Mouse (Mus musculus): ENCODE data around the gene Myo1e. TPM values are rescaled to one million over a fixed set of nuclear protein-coding genes. Genes with fewer than 3 reads are reported as not detected.
A peak's percentile ranks its signal among the peaks of the same experiment; 100 is the strongest.
"Not testable (repeated sequence)": the region's sequence is repeated elsewhere in the genome, so short reads cannot be mapped to it uniquely, and the experiment has no call there.

Gene Myo1e
- polyA plus RNA-seq, 1 experiment from 2014 or later, result 12.2 TPM

DNA sequence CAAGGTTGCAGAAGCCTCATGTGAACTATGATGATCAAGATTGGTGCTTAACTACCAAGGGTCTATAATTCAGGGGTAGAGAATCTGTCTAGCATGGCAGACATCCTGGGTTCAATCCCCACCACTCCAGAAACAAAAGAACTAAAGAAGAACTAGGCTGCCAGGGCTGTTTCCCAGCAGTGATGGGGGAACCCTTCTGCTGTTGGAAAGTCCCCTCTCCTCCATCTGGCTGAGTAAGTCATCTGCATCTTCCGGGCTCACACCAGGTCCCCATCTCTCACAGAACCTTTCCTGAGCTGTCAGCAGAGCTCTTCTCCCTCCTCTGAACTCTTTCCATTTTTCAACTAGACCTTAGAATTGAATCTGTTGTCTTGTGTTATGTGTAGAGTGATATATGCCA, 45.9 kb downstream of the Myo1e start:
- Histone ChIP-seq H3K9ac (ENCODE audit: low read length) (no peak overlapping the region), H3K4me1 (ENCODE audit: control insufficient read depth, insufficient read depth, low read length) (peaks cover 15% of the 10 kb centered on the region), H3K9me3 (replicated peaks; ENCODE audit: control insufficient read depth, low read length) (no peaks in the 10 kb centered on the region), H3K4me3 (ENCODE audit: low read length) (no peak overlapping the region), H3K27ac (ENCODE audit: low read length) (no peak overlapping the region), H3K4me2 (ENCODE audit: low read depth, low read length) (no peak overlapping the region), H3K36me3 (ENCODE audit: control insufficient read depth, insufficient read depth) (no peaks in the 10 kb centered on the region), H3K27me3 (ENCODE audit: control insufficient read depth, insufficient read depth, low read length) (no peaks in the 10 kb centered on the region)
- no peak for ATAC-seq (replicated peaks; ENCODE audit: extremely low read depth, insufficient read depth, low FRiP score)
- WGBS, result 48% methylated on average over 1 of the region's 1 CpGs

DNA sequence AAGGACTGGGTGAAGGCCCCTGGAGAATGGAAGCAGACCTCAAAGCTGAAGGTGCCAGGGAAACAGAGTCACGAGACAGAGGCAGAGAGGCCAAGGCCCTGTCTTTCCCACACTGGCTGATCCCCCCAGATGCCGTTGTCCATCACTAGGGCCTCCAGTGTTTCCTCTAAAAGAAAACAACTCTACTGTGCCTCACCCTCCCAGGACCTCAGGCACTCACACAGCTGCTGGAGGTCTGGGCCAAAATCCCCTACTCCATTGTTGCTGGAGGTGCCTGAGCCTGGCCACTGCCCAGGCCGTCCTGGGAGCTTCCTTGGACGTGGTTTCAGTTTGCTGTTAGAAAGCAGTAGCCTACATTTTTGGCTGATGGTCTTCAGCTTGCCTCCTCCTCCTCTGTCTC, 47.9 kb downstream of the Myo1e start:
- H3K9me3 ChIP-seq (replicated peaks; ENCODE audit: control insufficient read depth, low read length), result no peaks in the 10 kb centered on the region
- H3K9ac ChIP-seq (ENCODE audit: low read length), result no peak overlapping the region
- no peak for ATAC-seq (replicated peaks; ENCODE audit: extremely low read depth, insufficient read depth, low FRiP score)
- H3K27ac ChIP-seq (ENCODE audit: low read length), result no peak overlapping the region
- no peak overlapping the region for H3K4me3 ChIP-seq (ENCODE audit: low read length)
- 84% methylated on average over 4 of the region's 4 CpGs for WGBS
- H3K4me1 ChIP-seq (ENCODE audit: control insufficient read depth, insufficient read depth, low read length), result peaks cover 25% of the 10 kb centered on the region
- H3K36me3 ChIP-seq (ENCODE audit: control insufficient read depth, insufficient read depth), result no peaks in the 10 kb centered on the region
- H3K4me2 ChIP-seq (ENCODE audit: low read depth, low read length), result no peak overlapping the region
- H3K27me3 ChIP-seq (ENCODE audit: control insufficient read depth, insufficient read depth, low read length), result no peaks in the 10 kb centered on the region

DNA sequence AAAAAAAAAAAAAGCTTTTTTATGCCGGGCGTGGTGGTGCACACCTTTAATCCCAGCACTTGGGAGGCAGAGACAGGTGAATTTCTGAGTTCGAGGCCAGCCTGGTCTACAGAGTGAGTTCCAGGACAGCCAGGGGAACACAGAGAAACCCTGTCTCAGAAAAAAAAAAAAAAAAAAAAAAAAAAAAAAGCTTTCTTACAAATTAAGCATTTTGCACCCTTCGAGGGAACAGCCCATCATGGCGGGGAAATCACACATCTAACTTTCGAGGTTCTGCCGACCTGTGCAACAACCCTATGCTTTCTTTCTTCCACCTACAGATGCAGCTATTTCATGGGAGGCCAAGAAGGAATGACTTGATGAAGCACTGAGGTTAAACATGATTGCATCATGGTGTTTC, 48.9 kb downstream of the Myo1e start:
- H3K27me3 ChIP-seq (ENCODE audit: control insufficient read depth, insufficient read depth, low read length); ATAC-seq (replicated peaks; ENCODE audit: extremely low read depth, insufficient read depth, low FRiP score); H3K4me3 ChIP-seq (ENCODE audit: low read length); H3K4me2 ChIP-seq (ENCODE audit: low read depth, low read length); H3K9ac ChIP-seq (ENCODE audit: low read length); H3K36me3 ChIP-seq (ENCODE audit: control insufficient read depth, insufficient read depth); H3K27ac ChIP-seq (ENCODE audit: low read length); H3K9me3 ChIP-seq (replicated peaks; ENCODE audit: control insufficient read depth, low read length): not testable (repeated sequence)
- H3K4me1 ChIP-seq (ENCODE audit: control insufficient read depth, insufficient read depth, low read length), result peaks cover 19% of the 10 kb centered on the region
- 94% methylated on average over 7 of the region's 7 CpGs for WGBS

DNA sequence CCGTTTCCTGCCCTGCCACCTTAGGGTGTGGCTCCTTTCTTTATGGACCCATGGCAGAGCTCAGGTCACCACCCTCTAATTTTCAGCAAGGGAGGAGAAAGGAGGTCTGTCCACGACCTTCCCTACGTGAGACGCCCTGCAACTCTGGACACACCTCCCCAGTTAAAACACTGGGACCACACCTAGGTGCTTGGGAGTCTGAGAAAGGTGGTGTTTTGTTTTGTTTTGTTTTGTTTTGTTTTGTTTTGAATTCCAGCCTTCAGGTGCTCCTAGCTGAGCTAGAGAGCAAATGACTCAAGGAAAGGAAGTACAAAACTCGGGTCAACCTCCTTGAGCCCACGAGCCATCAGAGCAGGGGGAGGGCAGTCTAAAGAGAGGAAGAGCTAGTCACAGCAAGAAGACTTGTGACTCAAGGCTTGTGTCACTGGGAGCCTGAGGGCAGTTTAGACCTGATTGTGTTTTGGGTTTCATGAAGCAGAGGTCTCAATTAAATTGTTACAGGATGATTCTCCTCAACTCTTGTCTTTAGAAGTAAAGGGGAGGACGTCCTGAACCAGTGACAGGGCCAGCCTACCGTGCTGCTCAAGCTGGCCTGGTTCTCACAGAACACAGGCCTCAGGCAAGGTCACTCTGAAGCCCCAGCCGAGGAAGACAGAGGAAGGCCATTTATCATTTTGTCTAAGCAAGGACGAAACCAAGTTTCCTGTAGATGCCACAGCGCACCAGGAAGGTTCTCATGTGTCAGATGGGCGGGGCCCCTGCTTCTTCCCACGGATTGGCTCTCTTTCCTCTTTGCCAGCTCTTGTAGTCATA, 50.3 kb downstream of the Myo1e start:
- peaks cover 28% of the 10 kb centered on the region for H3K4me1 ChIP-seq (ENCODE audit: control insufficient read depth, insufficient read depth, low read length)
- H3K9ac ChIP-seq (ENCODE audit: low read length), result no peak overlapping the region; the same call in 1 of the 2 replicates
- no peak overlapping the region for H3K27ac ChIP-seq (ENCODE audit: low read length)
- H3K4me3 ChIP-seq (ENCODE audit: low read length), result no peak overlapping the region
- no peaks in the 10 kb centered on the region for H3K9me3 ChIP-seq (replicated peaks; ENCODE audit: control insufficient read depth, low read length)
- no peaks in the 10 kb centered on the region for H3K27me3 ChIP-seq (ENCODE audit: control insufficient read depth, insufficient read depth, low read length)
- no peak overlapping the region for H3K4me2 ChIP-seq (ENCODE audit: low read depth, low read length)
- H3K36me3 ChIP-seq (ENCODE audit: control insufficient read depth, insufficient read depth), result no peaks in the 10 kb centered on the region
- WGBS, result 47% methylated on average over 13 of the region's 13 CpGs
- no peak for ATAC-seq (replicated peaks; ENCODE audit: extremely low read depth, insufficient read depth, low FRiP score)

GRCm38 (mm10) chr9:70260324-70260841, 53.2 kb downstream of the Myo1e start:
- no peak overlapping the region for H3K4me2 ChIP-seq (ENCODE audit: low read depth, low read length)
- peaks cover 41% of the 10 kb centered on the region for H3K4me1 ChIP-seq (ENCODE audit: control insufficient read depth, insufficient read depth, low read length)
- H3K36me3 ChIP-seq (ENCODE audit: control insufficient read depth, insufficient read depth), result no peaks in the 10 kb centered on the region
- H3K9me3 ChIP-seq (replicated peaks; ENCODE audit: control insufficient read depth, low read length), result no peaks in the 10 kb centered on the region
- no peak overlapping the region for H3K9ac ChIP-seq (ENCODE audit: low read length)
- H3K27ac ChIP-seq (ENCODE audit: low read length), result peak overlapping the region; percentile 29
- WGBS, result 68% methylated on average over 9 of the region's 9 CpGs
- ATAC-seq (replicated peaks; ENCODE audit: extremely low read depth, insufficient read depth, low FRiP score), result no peak
- no peaks in the 10 kb centered on the region for H3K27me3 ChIP-seq (ENCODE audit: control insufficient read depth, insufficient read depth, low read length)
- H3K4me3 ChIP-seq (ENCODE audit: low read length), result no peak overlapping the region

DNA sequence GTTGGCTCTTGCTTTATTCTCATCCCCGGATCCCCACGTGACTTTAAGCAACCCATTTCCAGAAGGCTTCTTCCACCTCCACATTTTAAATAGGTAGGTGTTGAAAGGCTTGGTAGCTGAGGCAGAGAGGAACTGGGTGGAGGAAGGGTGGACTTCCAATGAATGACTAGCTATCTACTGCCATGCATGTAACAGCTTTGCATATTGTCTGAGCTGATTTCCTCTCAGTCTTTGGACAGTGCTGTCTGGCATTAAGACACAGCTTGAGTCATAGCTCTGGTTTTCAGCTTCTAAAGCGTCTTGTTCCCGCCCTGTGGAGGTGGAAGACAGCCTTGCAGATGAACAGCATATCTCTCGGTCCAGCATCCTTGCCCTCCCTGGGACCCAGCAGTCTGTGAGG, 54.5 kb downstream of the Myo1e start:
- WGBS, result 63% methylated on average over 5 of the region's 5 CpGs
- no peak overlapping the region for H3K9ac ChIP-seq (ENCODE audit: low read length)
- H3K9me3 ChIP-seq (replicated peaks; ENCODE audit: control insufficient read depth, low read length), result no peaks in the 10 kb centered on the region
- H3K4me2 ChIP-seq (ENCODE audit: low read depth, low read length), result no peak overlapping the region
- no peak for ATAC-seq (replicated peaks; ENCODE audit: extremely low read depth, insufficient read depth, low FRiP score)
- no peaks in the 10 kb centered on the region for H3K27me3 ChIP-seq (ENCODE audit: control insufficient read depth, insufficient read depth, low read length)
- no peaks in the 10 kb centered on the region for H3K36me3 ChIP-seq (ENCODE audit: control insufficient read depth, insufficient read depth)
- peaks cover 41% of the 10 kb centered on the region for H3K4me1 ChIP-seq (ENCODE audit: control insufficient read depth, insufficient read depth, low read length)
- no peak overlapping the region for H3K4me3 ChIP-seq (ENCODE audit: low read length)
- H3K27ac ChIP-seq (ENCODE audit: low read length), result no peak overlapping the region

- no peak for ATAC-seq (replicated peaks; ENCODE audit: extremely low read depth, insufficient read depth, low FRiP score)
- no peak overlapping the region for H3K27ac ChIP-seq (ENCODE audit: low read length)
- no peak overlapping the region for H3K4me3 ChIP-seq (ENCODE audit: low read length)
- no peak overlapping the region for H3K9ac ChIP-seq (ENCODE audit: low read length)
- H3K36me3 ChIP-seq (ENCODE audit: control insufficient read depth, insufficient read depth), result no peaks in the 10 kb centered on the region
- no peaks in the 10 kb centered on the region for H3K9me3 ChIP-seq (replicated peaks; ENCODE audit: control insufficient read depth, low read length)
- H3K4me1 ChIP-seq (ENCODE audit: control insufficient read depth, insufficient read depth, low read length), result peaks cover 37% of the 10 kb centered on the region
- no peaks in the 10 kb centered on the region for H3K27me3 ChIP-seq (ENCODE audit: control insufficient read depth, insufficient read depth, low read length)
- H3K4me2 ChIP-seq (ENCODE audit: low read depth, low read length), result no peak overlapping the region; the same call in 1 of the 2 replicates
- WGBS, result 51% methylated on average over 8 of the region's 8 CpGs
These were observed 56.0 kb downstream of the Myo1e start for GRCm38 (mm10) chr9:70263134-70263533.

GRCm38 (mm10) chr9:70263735-70264134, 56.6 kb downstream of the Myo1e start:
- no peaks in the 10 kb centered on the region for H3K27me3 ChIP-seq (ENCODE audit: control insufficient read depth, insufficient read depth, low read length)
- H3K27ac ChIP-seq (ENCODE audit: low read length), result peak overlapping the region; percentile 36
- WGBS, result 12% methylated on average over 7 of the region's 7 CpGs
- peak overlapping the region; percentile 26 for H3K9ac ChIP-seq (ENCODE audit: low read length)
- ATAC-seq (replicated peaks; ENCODE audit: extremely low read depth, insufficient read depth, low FRiP score), result peak; percentile 67; the same call in 1 of the 2 replicates
- peak overlapping the region; percentile 33 for H3K4me2 ChIP-seq (ENCODE audit: low read depth, low read length)
- H3K4me1 ChIP-seq (ENCODE audit: control insufficient read depth, insufficient read depth, low read length), result peaks cover 35% of the 10 kb centered on the region
- H3K4me3 ChIP-seq (ENCODE audit: low read length), result no peak overlapping the region
- H3K36me3 ChIP-seq (ENCODE audit: control insufficient read depth, insufficient read depth), result no peaks in the 10 kb centered on the region
- no peaks in the 10 kb centered on the region for H3K9me3 ChIP-seq (replicated peaks; ENCODE audit: control insufficient read depth, low read length)

- Histone ChIP-seq H3K27ac (ENCODE audit: low read length) (no peak overlapping the region), H3K4me2 (ENCODE audit: low read depth, low read length) (no peak overlapping the region), H3K9ac (ENCODE audit: low read length) (no peak overlapping the region), H3K9me3 (replicated peaks; ENCODE audit: control insufficient read depth, low read length) (no peaks in the 10 kb centered on the region), H3K4me3 (ENCODE audit: low read length) (no peak overlapping the region), H3K27me3 (ENCODE audit: control insufficient read depth, insufficient read depth, low read length) (no peaks in the 10 kb centered on the region), H3K4me1 (ENCODE audit: control insufficient read depth, insufficient read depth, low read length) (peaks cover 24% of the 10 kb centered on the region), H3K36me3 (ENCODE audit: control insufficient read depth, insufficient read depth) (no peaks in the 10 kb centered on the region)
- ATAC-seq (replicated peaks; ENCODE audit: extremely low read depth, insufficient read depth, low FRiP score), result no peak
- 81% methylated on average over 5 of the region's 5 CpGs for WGBS
These were observed 58.4 kb downstream of the Myo1e start for GRCm38 (mm10) chr9:70265513-70265912.

All from heart, embryonic 16.5 days (tissue).